Mouse (Mus musculus) heart, embryonic 10.5 days (tissue): ENCODE measurements around the gene Tmem254b. TPM values are rescaled to one million over a fixed set of nuclear protein-coding genes. Genes with fewer than 3 reads are reported as not detected.
"Not testable (repeated sequence)": the region's sequence is repeated elsewhere in the genome, so short reads cannot be mapped to it uniquely, and the experiment has no call there.

ENCODE experiments used
- DNase-seq: peaks from one replicate; pipeline ENCODE4 v3.0.0-alpha.2; 2017; ENCODE audit warnings: low spot score
- H3K27ac ChIP-seq: fragments of 300-500 bp; sonication (generic); 2 replicates; pipeline ENCODE4 v1.5.1; 2016; ENCODE audit warnings: mild to moderate bottlenecking
- H3K27me3 ChIP-seq: fragments of 300-500 bp; sonication (generic); 2 replicates; pipeline ENCODE4 v1.6.1; 2016; ENCODE audit warnings: mild to moderate bottlenecking; ENCODE audit not compliant: poor library complexity, insufficient read depth, severe bottlenecking
- H3K36me3 ChIP-seq: fragments of 300-500 bp; sonication (generic); 2 replicates; pipeline ENCODE4 v1.6.1; 2016; ENCODE audit warnings: mild to moderate bottlenecking, moderate library complexity
- H3K4me1 ChIP-seq: fragments of 300-500 bp; sonication (generic); 2 replicates; pipeline ENCODE4 v1.6.1; 2016; ENCODE audit warnings: mild to moderate bottlenecking
- H3K4me3 ChIP-seq: fragments of 300-500 bp; sonication (generic); 2 replicates; pipeline ENCODE4 v1.5.1; 2016; ENCODE audit warnings: mild to moderate bottlenecking, moderate library complexity
- H3K9me3 ChIP-seq: fragments of 300-500 bp; sonication (generic); 2 replicates; pipeline ENCODE4 v1.6.1; 2016; ENCODE audit warnings: mild to moderate bottlenecking, moderate library complexity
- whole genome bisulfite sequencing: fragments of 180-500 bp; shearing (Covaris S2); methylation state at CpG from one replicate; pipeline ENCODE4 v1.1.7; 2016; 5-methylcytosine and 5-hydroxymethylcytosine counted together
- polyA plus RNA-seq: library from polyadenylated mRNA; unstranded; fragments of >200 nt; fragmentation: Nextera tagmentation; extraction: Ambion mirVana; gene quantifications from 2 replicates; pipeline ENCODE4 v1.2.1, GENCODE M21; 2016

Gene Tmem254b
- polyA plus RNA-seq, 1 experiment from 2014 or later = 26.4 TPM

DNA sequence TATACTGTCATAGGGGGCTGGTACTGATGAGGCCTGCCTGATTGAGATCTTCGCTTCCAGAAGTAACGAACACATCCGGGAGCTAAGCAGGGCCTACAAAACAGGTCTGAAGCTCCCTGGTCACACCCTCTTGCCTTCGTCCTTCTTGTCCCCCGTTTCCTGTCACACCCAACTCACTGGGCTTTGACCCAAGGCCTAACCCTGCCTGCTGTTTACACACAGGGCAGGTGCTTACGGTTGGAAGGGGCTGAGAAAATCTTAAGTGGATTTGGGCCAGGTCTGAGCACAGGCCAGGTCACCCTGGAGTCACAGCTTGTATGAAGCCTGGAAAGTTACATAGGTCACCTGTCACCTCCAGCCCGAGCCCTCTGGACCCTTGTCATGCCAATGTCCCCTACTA lies 50.8 kb downstream of the Tmem254b start:
- H3K27me3 ChIP-seq, H3K4me1 ChIP-seq, H3K9me3 ChIP-seq, H3K4me3 ChIP-seq, H3K36me3 ChIP-seq, H3K27ac ChIP-seq, DNase-seq: not testable (repeated sequence)
- no CpG with 5 or more reads among the region's 7 CpGs for WGBS

Other genes starting within 250 kb of the Tmem254b start
- 1.2 and 1.4 TPM in 2 replicates for gene Duxbl1, start 228.5 kb downstream of the Tmem254b start, polyA plus RNA-seq
- gene Gm9780, start 164.3 kb downstream of the Tmem254b start, polyA plus RNA-seq = 1.1 TPM in 1 of 2 replicates, not detected in the other
- gene Tmem254c, start 139.7 kb downstream of the Tmem254b start, polyA plus RNA-seq = 28.7 and 28.9 TPM in 2 replicates
- gene Cphx2, start 125.5 kb downstream of the Tmem254b start, polyA plus RNA-seq = not detected in 2 replicates
- not detected in 2 replicates for gene Cphx3, start 124.7 kb downstream of the Tmem254b start, polyA plus RNA-seq
- 0.94 TPM in 1 of 2 replicates, not detected in the other for gene Duxbl2, start 88.7 kb downstream of the Tmem254b start, polyA plus RNA-seq
- 0.80 and 0.95 TPM in 2 replicates for gene Plac9b, start 24.6 kb downstream of the Tmem254b start, polyA plus RNA-seq
- gene Duxbl3, start 50.9 kb upstream of the Tmem254b start, polyA plus RNA-seq = 1.1 TPM in 1 of 2 replicates, not detected in the other